Mouse (Mus musculus) B cell, adult 2 months (primary cell): Measurements from ENCODE around the gene Gm44805.
"Not testable (repeated sequence)": the region's sequence is repeated elsewhere in the genome, so short reads cannot be mapped to it uniquely, and the experiment has no call there.

Experiments
- DNase-seq, 2 experiments: peaks; one replicate each; pipeline ENCODE4 v3.0.0; 2022

Gene Gm44805

GRCm38 (mm10) chr7:19698907-19699826 lies 17.9 kb upstream of the Gm44805 start, which contains the start of gene Apoe:
Apoe (minus strand) TSS chr7:19699188.
- peak; percentile 22 to 37 for DNase-seq

DNA sequence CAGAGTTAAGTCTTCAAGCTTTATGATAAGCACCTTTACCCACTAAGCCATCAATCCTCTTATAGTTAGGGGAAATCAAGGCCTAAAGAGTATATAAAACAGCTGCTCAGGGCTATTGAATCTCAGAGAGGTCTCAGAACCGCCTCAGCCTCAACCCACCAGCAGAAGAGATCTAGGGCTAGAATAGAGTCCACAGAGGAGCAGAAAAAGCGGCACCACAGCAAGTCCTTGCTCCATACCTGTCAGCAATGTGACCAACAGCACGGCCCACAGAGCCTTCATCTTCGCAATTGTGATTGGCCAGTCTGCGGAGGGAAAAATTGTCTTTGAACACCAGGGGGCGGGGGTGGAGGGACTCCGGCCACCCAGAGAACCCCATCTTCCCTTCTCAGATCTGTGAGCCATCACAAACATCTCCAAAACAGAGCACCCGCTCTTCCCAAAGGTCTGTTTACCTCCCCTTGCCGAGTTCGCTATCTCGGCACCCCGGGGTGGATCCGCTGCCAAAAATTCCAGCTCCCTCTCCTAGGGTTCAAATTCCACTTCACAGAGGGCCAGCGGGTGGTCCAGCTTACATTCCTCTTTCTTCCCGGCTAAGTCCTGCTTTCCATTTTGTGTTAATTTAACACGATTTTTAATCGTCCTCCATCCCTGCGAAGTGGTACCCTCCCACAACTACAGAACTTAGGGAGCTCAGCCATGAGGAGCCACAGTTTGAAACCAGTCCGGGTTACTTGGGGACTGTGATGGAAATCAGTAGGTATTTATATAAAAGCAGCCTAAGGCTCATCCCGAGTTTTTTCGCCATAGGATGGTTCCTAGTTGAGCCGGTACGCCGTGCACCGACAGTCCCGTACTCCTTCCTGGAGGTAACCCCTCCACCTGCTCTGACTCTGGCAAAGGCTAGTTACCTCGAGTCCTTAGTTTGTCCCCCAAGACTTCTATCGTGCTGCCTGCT lies 17.0 kb upstream of the Gm44805 start:
- peak; percentile 20 to 24 for DNase-seq

DNA sequence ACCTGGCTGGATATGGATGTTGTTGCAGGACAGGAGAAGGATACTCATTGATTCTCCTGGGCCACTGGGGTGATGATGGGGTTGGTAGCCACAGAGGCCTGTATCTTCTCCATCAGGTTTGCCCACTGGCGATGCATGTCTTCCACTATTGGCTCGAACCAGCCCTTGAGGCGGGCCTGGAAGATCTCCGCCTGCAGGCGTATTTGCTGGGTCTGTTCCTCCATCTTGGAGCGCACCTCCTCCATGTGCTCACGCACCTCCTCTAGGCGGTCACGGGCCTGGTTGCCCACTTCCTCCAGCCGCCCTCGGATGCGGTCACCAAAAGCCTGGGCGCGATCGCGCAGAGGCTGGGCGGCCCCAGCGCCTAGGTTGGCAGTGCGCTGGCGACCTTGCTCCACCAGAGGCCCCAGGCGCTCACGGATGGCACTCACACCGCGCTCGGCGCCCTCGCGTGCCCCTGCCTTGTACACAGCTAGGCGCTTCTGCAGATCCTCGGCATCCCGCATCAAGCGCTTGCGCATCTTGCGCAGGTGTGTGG lies 15.2 kb upstream of the Gm44805 start:
- no peak for DNase-seq

DNA sequence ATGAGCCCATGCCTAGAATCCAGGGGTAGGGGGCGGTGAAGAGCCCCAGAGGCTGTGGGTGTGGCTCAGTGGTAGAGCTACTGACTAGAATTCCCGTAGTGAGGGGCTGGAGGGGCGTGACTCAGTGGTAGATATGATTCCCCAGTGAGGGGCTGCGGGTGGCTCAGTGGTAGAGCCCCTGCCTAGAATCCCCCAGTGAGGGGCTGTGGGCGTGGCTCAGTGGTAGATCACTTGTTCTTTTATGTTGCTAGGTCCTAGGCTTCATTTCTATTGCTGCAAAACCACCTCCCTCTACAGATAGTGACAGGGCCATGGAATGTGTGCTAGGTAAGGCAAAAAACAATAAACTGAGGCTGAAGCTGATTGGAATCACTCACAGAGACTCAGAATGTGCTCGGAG lies 14.7 kb upstream of the Gm44805 start:
- no peak for DNase-seq

DNA sequence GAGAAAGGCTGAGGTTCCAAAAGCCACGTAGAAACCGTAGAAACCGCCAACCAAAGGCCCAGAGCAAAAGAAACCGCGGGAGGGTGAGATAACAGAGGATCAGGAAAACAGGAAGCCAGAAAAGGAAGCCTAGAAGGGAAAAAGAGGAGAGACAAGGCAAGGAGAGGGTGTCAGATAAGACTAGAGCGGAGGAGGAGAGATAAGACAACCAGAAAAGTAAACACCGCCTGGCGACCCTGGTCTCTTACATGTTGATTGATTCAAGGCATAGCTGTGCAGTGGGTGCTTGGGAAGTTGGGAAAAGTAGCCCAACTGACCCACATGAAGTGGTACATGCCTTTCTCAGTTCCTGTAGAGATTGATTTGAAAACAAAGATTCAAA lies 14.0 kb upstream of the Gm44805 start:
- no peak for DNase-seq

DNA sequence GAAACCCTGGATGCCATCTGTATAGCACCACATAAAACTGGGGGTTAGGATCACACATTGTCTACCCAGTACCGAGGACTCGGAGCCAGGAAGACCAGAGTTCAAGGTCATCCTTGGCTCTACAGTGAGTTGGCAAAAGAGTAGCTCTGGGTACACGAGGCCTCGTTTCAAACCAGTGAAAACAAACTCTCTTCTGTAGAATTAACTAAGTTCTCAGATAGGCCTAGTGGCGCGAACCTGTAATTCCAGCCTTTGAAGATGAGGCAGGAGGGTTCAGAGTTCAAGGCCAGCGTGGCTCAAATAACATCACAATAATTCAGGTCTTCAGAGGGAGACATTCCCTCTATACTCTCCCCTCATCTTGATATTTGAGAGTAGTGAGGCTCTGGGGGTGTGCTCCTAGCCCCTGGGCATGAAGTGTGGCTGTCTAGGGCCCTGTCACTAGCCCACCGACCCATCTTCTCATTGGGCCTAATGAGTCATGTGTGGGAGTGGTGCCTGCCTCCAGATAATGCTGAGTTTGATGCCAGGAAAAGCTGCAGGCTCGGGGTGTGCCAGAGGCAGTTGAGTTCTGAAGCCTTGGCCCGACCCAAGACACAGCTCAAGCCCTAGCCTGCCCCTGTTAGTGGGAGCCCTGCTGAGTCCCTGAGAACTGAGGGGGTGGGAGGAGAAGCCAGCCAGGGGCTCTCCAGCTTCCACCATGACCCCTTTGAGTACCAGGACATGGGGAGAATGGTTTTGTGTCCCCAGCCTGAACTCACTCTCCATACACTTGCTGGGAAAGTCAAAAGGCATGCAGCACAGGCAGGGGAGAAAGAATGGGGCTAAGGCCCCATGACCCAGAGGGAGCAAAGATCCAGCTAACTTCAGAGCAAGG lies 13.4 kb upstream of the Gm44805 start:
- DNase-seq = no peak

GRCm38 (mm10) chr7:19693421-19693820 lies 12.2 kb upstream of the Gm44805 start:
- no peak for DNase-seq

DNA sequence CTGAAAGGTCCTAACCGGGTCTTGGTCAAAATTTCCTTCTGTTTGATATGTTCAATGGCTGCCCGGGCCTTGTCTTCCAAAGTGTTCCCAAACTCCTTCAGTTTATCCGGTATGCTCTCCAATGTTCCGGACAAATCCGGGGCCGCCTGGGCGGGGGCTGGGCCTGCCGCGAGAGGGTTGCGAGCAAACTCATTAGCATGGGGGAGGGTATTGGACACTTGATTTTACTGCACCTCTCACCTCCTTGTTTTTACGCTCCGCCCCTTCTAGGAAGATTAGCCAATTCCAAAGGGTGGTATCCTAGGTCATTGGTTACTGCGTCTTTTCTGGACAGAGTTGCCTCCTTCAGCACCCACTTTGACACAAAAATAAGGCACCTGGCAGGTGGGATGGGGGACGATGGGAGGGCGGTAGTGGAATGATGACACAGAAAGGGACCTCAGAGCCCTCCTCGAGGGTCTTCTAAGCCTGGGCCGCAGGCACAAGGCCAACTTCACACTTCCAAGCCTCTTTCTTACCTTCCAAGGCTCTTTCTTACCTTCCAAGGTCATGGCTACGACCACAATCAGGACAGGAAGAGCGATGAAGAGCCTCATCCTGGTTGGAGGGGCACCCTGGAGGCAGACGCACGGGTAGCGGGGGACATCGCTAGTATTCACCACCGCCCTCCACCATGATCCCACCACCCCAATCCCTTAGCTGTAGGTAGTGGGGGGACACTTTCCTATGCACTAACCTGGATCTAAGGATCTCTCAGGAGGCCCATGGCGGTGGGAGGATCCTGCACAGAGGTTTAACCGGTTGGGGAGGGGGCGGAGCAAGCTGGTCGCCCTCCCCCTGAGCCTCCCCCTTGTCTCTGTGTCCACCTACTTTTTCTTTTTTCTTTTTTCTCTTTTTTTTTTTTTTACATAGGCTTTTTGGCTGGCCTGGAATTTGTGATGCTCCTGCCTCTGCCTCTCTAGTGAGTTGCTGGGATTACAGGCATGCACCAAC lies 10.9 kb upstream of the Gm44805 start, which contains the start of gene Apoc1:
Gene Apoc1 (minus strand): TSS at position 788 of the 993 bp plus-strand sequence.
- DNase-seq = no peak

DNA sequence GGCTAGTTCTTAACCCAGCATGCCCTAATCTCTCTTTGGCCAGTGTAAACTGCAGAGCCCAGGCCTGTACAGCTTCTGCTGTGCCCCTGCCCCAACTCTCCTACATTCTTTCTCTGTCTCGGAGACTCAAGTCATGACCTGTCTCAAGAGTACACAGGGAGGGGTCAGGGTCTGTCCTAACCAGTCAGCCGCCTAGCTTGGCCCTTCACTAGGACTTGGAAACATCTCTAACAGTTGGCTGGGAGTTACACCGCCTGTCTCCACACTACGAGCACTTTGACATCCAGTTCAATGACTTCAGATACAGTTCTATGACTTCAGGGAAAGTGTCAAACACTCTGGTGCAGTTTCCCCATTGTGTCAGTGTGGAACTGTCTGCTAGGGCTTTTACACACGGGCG lies 10.2 kb upstream of the Gm44805 start:
- DNase-seq = no peak

- DNase-seq = no peak
These were observed 9.6 kb upstream of the Gm44805 start for GRCm38 (mm10) chr7:19690845-19691244.

- no peak for DNase-seq
These were observed 7.4 kb upstream of the Gm44805 start for GRCm38 (mm10) chr7:19688611-19689010.

DNA sequence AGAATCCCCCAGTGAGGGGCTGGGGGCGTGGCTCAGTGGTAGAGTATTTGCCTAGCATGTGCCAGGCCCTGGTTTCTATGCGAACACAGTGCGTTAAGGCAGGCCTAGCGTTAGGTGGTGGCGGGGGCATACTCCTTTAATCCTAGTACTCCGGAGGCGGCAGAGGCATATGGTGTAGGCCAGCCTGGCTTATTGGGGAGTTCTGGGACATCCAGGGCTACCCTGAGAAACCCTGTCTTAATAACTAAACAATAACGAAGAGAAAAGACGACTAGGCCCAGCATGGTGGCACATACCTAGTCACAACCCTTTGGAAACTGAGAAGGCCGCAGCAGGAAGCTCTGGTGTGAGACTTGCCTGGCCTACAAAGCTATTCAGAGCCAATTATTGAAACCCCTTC lies 6.9 kb upstream of the Gm44805 start:
- no peak for DNase-seq

DNA sequence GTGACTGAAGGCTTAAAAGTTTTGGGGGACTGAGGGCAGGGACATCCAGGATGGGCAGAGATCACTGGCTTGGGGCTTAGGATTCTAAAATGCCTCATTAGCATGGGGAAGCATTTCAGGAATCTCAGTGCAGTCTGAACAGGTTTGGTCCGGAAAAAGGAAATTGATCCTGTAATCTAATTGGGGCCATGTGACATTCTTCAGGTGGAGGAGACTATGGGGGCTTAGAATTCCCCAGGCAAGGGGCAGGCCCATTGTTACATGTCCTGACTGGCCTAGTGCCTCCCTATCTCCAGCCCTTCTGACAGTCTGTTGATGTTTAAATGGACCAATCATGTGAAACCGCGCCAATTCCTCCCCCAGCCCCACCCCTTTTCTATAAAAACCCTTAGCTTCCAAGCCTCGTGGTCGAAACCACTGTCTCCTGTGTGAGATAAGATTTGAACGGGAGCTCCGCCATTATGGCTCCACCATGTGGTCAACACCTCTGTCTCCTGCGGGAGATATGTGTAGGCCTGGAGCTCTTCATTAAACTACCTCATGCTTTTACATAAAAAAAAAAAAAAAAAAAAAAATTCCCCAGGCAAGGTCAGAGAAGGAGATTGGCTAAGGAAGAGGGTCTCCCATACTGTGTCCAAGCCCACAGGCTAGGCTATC lies 5.8 kb upstream of the Gm44805 start:
- DNase-seq = not testable (repeated sequence)

GRCm38 (mm10) chr7:19686521-19686920 lies 5.3 kb upstream of the Gm44805 start:
- no peak for DNase-seq

GRCm38 (mm10) chr7:19685374-19685773 lies 4.2 kb upstream of the Gm44805 start:
- no peak for DNase-seq

GRCm38 (mm10) chr7:19683771-19684201 lies 2.6 kb upstream of the Gm44805 start:
- peak; percentile 61 to 62 for DNase-seq

DNA sequence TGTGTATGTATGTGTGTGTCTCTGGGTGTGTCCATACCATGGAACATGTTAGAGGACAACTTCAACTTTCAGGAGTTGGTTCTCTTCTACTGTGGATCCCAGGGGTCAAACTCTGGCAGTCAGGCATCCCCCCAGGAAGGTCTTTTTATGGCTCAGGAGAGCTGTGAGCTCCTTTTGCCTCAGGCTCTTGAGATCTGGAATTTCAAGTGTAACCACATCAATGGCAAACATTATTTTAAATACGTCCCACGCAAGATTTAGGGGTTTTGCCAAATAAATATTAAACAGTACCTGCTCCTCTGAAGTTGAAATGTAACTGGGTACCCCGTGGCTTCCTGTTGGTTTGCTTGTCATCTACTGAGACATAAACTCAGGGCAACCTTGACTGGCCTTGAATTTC lies 1.8 kb upstream of the Gm44805 start:
- no peak for DNase-seq

GRCm38 (mm10) chr7:19680702-19681101 lies 521 bp downstream of the Gm44805 start:
- DNase-seq = no peak

DNA sequence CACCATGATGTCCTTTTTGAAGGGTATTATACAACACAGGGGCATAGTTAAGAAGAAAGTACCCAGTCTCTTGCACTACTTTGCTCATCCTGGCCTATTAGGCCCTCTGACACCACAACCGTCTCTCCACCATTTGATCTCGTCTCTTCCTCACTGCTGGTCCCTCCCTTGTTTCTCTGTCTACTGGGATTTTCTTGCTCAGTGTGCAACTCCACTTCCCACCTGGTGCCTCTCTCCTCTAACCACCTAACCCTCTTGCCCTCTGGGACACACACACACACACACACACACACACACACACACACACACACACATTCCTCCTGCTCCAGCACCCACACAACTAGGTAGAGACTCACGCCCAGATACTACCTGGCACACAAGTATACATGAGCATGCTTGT lies 2.3 kb downstream of the Gm44805 start:
- DNase-seq = no peak

DNA sequence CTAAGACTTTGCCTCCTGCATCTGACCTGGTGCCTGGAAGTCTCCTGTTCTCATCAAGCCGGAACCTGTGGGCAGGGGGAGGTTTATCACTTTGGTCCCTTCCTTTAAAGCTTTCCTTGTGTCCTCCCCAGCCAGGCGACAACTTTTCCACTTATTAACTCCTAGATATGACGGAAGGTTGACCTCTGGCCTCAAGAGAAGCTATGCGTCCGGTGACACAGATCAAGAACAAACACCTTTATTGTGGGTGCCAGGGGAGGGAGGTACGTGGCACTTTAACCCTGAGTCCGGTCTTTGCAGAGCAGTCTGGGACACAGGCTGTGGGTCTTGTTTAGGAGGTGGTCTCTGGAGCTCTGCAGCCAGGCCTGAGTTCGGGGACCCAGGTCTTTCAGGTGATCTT lies 3.4 kb downstream of the Gm44805 start, which contains the start of gene Apoc2:
Gene Apoc2 (minus strand): TSS at position 70 of the 400 bp plus-strand sequence.
- DNase-seq = no peak
